Mouse (Mus musculus): ENCODE data around the gene Smad5.

Gene Smad5

DNA sequence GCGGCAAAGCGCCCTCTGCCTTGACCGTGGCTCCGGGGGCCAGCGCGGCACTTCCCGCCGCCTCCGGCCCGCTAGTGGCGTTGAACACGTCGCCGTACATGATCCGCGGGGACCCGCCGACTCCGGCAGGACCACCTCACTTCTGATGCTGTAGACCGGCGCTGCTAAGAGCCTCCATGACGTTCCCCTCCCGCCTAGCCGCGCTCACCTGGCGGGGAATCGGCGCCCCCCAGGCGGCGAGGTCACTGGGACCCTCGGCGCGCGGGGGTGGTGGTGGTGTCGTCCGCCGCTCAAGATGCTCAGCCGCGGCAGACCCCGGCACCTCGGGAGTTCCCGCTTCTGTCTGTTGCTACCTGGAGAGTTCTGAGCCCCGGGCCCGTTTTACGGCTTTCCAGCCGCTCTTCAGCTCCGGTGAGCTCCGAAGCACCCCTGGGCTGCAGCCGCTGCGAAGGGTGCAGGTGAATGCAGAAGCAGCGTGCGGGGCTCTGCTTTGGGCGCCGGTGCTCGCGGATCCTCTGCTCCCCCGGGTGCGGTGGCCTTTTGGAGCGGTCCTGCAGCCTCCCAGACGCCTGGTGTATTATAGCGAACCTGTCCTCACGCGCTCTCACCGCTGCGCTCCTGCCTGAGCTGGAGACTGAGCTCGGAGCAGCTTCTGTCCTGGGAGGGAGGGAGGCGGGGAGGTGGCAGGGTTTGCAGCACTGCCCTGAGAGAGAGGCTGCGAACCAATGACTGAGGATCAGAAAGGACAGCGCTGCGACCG lies 50.6 kb downstream of the Smad5 start, which contains the start of gene Gm45623:
Gene Gm45623 (minus strand): TSS at position 636 of the 760 bp plus-strand sequence.
- DNase-seq (ENCODE audit: low read depth, low spot score), result no peak

DNA sequence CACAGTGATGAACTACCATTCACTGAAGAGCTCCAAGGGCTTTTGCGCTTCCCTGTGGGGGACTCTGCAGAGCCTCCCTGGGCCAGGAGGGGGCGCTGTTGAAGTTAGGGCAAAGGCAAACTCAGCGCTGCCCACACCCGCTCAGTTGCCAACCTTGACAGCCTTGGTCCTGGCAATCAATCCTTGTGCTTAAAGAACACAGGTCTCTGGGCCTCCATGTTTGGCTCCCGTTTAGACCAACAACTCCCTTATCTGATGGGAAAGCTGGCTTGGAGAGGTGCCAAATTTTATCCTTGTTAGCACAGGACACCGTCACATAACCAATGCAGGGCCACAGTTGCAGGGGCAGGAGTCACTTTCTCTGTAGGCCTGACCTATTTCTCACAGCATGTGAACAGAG lies 53.1 kb downstream of the Smad5 start:
- no peak for DNase-seq (ENCODE audit: low read depth, low spot score)

DNA sequence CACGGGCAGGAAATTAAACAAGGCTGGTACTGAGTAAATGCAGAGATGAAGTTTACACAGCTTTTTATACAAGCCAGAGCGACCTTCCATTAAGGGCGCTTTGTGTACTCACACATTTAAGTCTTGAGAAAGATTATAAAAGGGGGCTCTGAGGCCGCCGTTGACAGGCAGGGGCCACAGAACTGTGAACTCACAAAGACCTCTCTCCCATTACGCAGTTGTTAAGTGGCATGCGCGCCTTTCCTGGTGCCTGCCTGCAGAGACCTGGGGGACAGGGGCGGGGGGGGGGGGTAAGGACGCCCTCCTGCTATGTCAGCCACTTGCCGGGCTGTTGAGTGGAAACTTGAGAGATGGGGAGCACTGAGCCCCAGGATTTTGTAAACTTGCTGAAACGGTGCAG lies 54.4 kb downstream of the Smad5 start:
- no peak for DNase-seq (ENCODE audit: low read depth, low spot score)

- DNase-seq (ENCODE audit: low read depth, low spot score), result peak; percentile 77
Observed at GRCm38 (mm10) chr13:56758492-56758891, 55.7 kb downstream of the Smad5 start.

DNA sequence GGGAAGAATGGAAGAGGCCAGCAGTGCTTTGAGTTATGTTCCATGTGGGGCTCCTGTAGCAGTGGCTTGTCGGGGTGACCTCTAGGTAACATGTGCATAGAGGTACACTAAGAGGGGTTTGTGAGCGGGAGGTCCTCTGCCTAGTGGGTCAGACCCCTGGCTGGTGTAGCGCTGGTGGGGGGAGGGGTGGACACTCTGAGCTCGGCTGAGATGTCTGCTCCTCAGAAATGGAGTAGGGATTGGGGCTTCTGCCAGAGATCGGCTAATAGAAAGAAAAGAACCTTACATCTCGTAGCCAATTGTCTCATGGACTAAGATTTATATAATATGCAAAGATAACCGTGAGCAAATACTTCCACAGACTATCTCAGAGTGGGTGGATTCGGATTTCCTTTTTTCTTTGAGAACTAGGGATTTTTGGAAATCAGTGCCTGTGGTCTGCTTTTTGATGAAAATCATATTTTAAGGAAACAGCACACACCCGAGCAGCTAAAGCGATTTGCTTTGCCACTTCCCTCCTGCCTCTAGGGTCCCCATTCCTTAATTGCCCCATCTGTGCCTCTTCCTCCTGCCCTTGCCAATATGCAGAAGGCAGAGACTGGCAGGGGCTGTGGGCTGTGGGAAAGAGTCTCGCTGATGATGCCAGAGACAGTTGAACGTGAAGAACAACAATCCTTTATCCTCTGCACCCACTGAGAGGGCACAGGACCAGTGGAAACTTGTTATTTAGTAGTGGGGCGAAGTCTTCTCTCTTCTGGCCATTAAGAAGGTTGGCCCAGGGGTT lies 59.8 kb downstream of the Smad5 start:
- DNase-seq (ENCODE audit: low read depth, low spot score), result no peak

GRCm38 (mm10) chr13:56765284-56766032 lies 62.6 kb downstream of the Smad5 start:
- DNase-seq (ENCODE audit: low read depth, low spot score), result no peak

DNA sequence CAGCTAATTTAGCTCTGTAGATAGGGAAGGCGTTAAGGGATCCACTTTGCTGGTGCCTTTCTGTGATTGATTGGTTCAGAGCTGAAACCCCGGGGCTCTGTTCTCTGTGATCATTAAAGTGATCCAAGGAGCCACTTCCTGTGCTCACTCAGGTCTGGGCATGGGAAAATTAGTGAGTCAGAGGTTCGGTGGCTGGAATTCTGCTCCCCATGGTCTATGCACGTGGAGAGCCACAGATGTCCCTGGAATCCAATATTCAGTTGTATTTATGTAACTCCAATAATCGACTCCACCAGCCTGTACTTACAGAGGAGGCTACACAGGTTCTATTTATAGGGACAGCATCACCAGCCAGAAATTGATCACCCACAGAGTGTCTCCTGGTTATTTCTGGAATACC lies 63.4 kb downstream of the Smad5 start:
- peak; percentile 3 for DNase-seq (ENCODE audit: low read depth, low spot score)

DNA sequence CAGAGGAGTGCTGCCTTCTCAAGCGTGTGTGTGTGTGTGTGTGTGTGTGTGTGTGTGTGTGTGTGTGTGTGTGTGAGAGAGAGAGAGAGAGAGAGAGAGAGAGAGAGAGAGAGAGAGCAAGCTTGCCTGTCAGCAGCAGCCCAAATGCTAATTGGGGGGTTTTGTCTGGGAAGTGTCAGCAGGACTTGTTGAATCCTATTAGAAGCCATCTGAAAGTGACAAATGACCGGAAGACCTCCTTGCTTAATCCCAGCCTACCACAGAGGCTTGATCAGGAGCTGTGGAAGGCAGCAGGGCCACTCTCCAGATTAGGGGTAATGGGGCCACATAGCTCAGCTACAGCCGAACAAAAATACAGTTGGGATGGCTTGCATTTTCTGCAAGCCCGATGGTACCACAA lies 66.6 kb downstream of the Smad5 start:
- no peak for DNase-seq (ENCODE audit: low read depth, low spot score)

- DNase-seq (ENCODE audit: low read depth, low spot score), result no peak
Observed at GRCm38 (mm10) chr13:56770136-56770578, 67.3 kb downstream of the Smad5 start.

- no peak for DNase-seq (ENCODE audit: low read depth, low spot score)
Observed at GRCm38 (mm10) chr13:56770786-56771185, 68.0 kb downstream of the Smad5 start.

DNA sequence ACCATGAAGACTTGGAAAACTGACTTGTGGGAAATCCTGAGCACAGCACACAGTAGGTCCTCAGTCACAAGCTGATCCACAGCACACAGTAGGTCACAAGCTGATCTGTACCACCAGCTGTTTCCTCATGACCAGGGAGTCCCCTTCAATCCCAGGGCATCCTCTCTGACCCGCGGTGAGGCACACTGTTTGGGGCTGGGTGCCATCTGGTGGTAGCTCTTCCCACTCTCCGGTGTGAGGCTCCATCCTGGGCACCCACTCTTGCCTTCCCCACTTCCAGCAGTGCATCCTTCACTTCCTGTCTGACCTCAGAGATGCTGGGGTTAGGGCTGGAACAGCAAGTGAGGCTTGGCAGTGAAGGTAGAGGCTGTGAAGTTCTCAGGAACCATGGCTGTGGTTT lies 69.8 kb downstream of the Smad5 start:
- peak; percentile 7 for DNase-seq (ENCODE audit: low read depth, low spot score)

GRCm38 (mm10) chr13:56773262-56773870 lies 70.6 kb downstream of the Smad5 start:
- no peak for DNase-seq (ENCODE audit: low read depth, low spot score)

DNA sequence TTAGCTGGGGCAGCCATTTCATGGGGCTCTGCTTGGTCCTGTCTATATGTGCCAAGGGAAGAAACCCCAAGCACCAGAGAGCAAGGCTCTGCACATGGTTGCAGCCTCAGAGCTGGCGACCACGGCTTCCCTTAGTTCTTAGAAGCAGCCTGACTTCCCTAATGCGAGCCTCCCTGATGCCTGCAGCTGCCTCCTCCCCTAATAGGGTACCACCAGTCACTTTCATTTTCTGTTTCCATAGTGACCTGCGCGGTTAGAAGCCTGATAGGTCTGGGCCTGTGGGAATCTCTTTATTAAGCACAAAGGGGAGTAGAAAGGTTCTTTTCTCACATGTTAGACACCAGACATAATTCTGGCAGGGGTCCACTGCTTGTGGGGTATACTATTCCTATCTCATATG lies 71.5 kb downstream of the Smad5 start:
- no peak for DNase-seq (ENCODE audit: low read depth, low spot score)

- DNase-seq (ENCODE audit: low read depth, low spot score), result no peak
Observed at GRCm38 (mm10) chr13:56780746-56781469, 78.1 kb downstream of the Smad5 start.

- DNase-seq (ENCODE audit: low read depth, low spot score), result no peak
Observed at GRCm38 (mm10) chr13:56781697-56782096, 78.9 kb downstream of the Smad5 start.

DNA sequence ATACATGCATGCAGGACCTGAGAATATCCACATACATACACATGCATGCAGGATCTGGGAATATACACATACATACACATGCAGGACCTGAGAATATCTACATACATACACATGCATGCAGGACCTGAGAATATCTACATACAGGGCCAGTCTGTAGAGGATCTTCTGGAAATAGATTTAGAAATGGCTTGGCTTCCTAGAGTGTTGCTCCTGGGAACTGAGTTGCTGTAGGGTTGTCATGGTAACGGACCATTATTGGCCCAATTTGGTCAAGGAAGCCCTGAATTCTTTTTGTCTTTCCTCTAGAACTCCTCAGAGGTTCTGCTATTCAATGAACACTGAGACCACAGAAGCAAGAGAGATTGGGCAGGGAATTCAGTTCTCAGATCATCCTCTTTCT lies 79.8 kb downstream of the Smad5 start:
- DNase-seq (ENCODE audit: low read depth, low spot score), result no peak

GRCm38 (mm10) chr13:56790683-56791082 lies 87.9 kb downstream of the Smad5 start:
- DNase-seq (ENCODE audit: low read depth, low spot score), result no peak

Data from 3T3-L1 (cell line).